Mouse (Mus musculus): ENCODE measurements around the gene Rgmb. TPM values are rescaled to one million over a fixed set of nuclear protein-coding genes. Genes with fewer than 3 reads are reported as not detected.

The Rgmb gene
- polyA plus RNA-seq, 2 experiments: 0.54 to 0.74 TPM

GRCm38 (mm10) chr17:15853121-15853520 is 22.3 kb upstream of the Rgmb start:
- Histone ChIP-seq H3K4me2 (ENCODE audit: low read depth) (no peak overlapping the region), H3K9me3 (ENCODE audit: control insufficient read depth, low read length) (no peaks in the 10 kb centered on the region), H3K27me3 (ENCODE audit: control insufficient read depth, insufficient read depth, low read length) (no peaks in the 10 kb centered on the region), H3K9ac (replicated peaks) (no peak overlapping the region), H3K36me3 (replicated peaks; ENCODE audit: control insufficient read depth, insufficient read depth, low read depth) (no peaks in the 10 kb centered on the region), H3K4me1 (replicated peaks; ENCODE audit: control insufficient read depth in 2 of 2, insufficient read depth in 2 of 2, low read length in 1 of 2) (no peaks in the 10 kb centered on the region), H3K4me3 (ENCODE audit: insufficient read depth in 1 of 2, low read depth in 2 of 2, low read length in 2 of 2) (no peak overlapping the region), H3K27ac (no peak overlapping the region)
- 42% methylated on average over 2 of the region's 2 CpGs for WGBS (ENCODE audit: insufficient replicate concordance)
- ATAC-seq (ENCODE audit: insufficient read depth) (no peak), DNase-seq (ENCODE audit: low read depth in 3 of 3, low spot score in 3 of 3) (no peak)
- TF ChIP-seq EP300 (IDR thresholded peaks at IDR 0.05; ENCODE audit: low read depth) (no peak), CTCF (IDR thresholded peaks at IDR 0.05; ENCODE audit: low read depth) (no peak)

GRCm38 (mm10) chr17:15850544-15850943 is 19.7 kb upstream of the Rgmb start:
- no peak overlapping the region for H3K27ac ChIP-seq
- H3K27me3 ChIP-seq (ENCODE audit: control insufficient read depth, insufficient read depth, low read length): no peaks in the 10 kb centered on the region
- WGBS (ENCODE audit: insufficient replicate concordance): 66% methylated on average over 3 of the region's 3 CpGs
- no peak for ATAC-seq (ENCODE audit: insufficient read depth)
- H3K9me3 ChIP-seq (ENCODE audit: control insufficient read depth, low read length): no peaks in the 10 kb centered on the region
- H3K9ac ChIP-seq (replicated peaks): no peak overlapping the region
- H3K4me1 ChIP-seq (replicated peaks; ENCODE audit: control insufficient read depth in 2 of 2, insufficient read depth in 2 of 2, low read length in 1 of 2): no peaks in the 10 kb centered on the region
- TF ChIP-seq CTCF (IDR thresholded peaks at IDR 0.05; ENCODE audit: low read depth) (no peak), EP300 (IDR thresholded peaks at IDR 0.05; ENCODE audit: low read depth) (no peak)
- H3K36me3 ChIP-seq (replicated peaks; ENCODE audit: control insufficient read depth, insufficient read depth, low read depth): no peaks in the 10 kb centered on the region
- H3K4me3 ChIP-seq (ENCODE audit: insufficient read depth in 1 of 2, low read depth in 2 of 2, low read length in 2 of 2): no peak overlapping the region
- DNase-seq (ENCODE audit: low read depth in 3 of 3, low spot score in 3 of 3): no peak
- no peak overlapping the region for H3K4me2 ChIP-seq (ENCODE audit: low read depth)

GRCm38 (mm10) chr17:15841425-15841824 is 10.6 kb upstream of the Rgmb start:
- TF ChIP-seq CTCF (IDR thresholded peaks at IDR 0.05; ENCODE audit: low read depth) (no peak), EP300 (IDR thresholded peaks at IDR 0.05; ENCODE audit: low read depth) (no peak)
- ATAC-seq (ENCODE audit: insufficient read depth) (no peak), DNase-seq (ENCODE audit: low read depth in 3 of 3, low spot score in 3 of 3) (no peak)
- H3K4me1 ChIP-seq (replicated peaks; ENCODE audit: control insufficient read depth in 2 of 2, insufficient read depth in 2 of 2, low read length in 1 of 2): no peaks in the 10 kb centered on the region
- H3K9ac ChIP-seq (replicated peaks): no peak overlapping the region
- 60% methylated on average over 2 of the region's 2 CpGs for WGBS (ENCODE audit: insufficient replicate concordance)
- H3K9me3 ChIP-seq (ENCODE audit: control insufficient read depth, low read length): no peaks in the 10 kb centered on the region
- no peak overlapping the region for H3K4me2 ChIP-seq (ENCODE audit: low read depth)
- H3K4me3 ChIP-seq (ENCODE audit: insufficient read depth in 1 of 2, low read depth in 2 of 2, low read length in 2 of 2): no peak overlapping the region
- H3K27me3 ChIP-seq (ENCODE audit: control insufficient read depth, insufficient read depth, low read length): no peaks in the 10 kb centered on the region
- H3K36me3 ChIP-seq (replicated peaks; ENCODE audit: control insufficient read depth, insufficient read depth, low read depth): no peaks in the 10 kb centered on the region
- no peak overlapping the region for H3K27ac ChIP-seq

- Histone ChIP-seq H3K9me3 (ENCODE audit: control insufficient read depth, low read length) (no peaks in the 10 kb centered on the region), H3K9ac (replicated peaks) (no peak overlapping the region), H3K4me2 (ENCODE audit: low read depth) (no peak overlapping the region), H3K27ac (no peak overlapping the region), H3K4me1 (replicated peaks; ENCODE audit: control insufficient read depth in 2 of 2, insufficient read depth in 2 of 2, low read length in 1 of 2) (no peaks in the 10 kb centered on the region), H3K4me3 (ENCODE audit: insufficient read depth in 1 of 2, low read depth in 2 of 2, low read length in 2 of 2) (no peak overlapping the region), H3K36me3 (replicated peaks; ENCODE audit: control insufficient read depth, insufficient read depth, low read depth) (no peaks in the 10 kb centered on the region), H3K27me3 (ENCODE audit: control insufficient read depth, insufficient read depth, low read length) (peaks cover 44% of the 10 kb centered on the region)
- no peak for ATAC-seq (ENCODE audit: insufficient read depth)
- DNase-seq (ENCODE audit: low read depth in 3 of 3, low spot score in 3 of 3): no peak
- TF ChIP-seq CTCF (IDR thresholded peaks at IDR 0.05; ENCODE audit: low read depth): no peak
- TF ChIP-seq EP300 (IDR thresholded peaks at IDR 0.05; ENCODE audit: low read depth): no peak
- WGBS (ENCODE audit: insufficient replicate concordance): 23% methylated on average over 5 of the region's 5 CpGs
These were observed 1.6 kb upstream of the Rgmb start for GRCm38 (mm10) chr17:15832398-15832797.

- no peaks in the 10 kb centered on the region for H3K4me1 ChIP-seq (replicated peaks; ENCODE audit: control insufficient read depth in 2 of 2, insufficient read depth in 2 of 2, low read length in 1 of 2)
- WGBS (ENCODE audit: insufficient replicate concordance): 12% methylated on average over 8 of the region's 8 CpGs
- H3K27me3 ChIP-seq (ENCODE audit: control insufficient read depth, insufficient read depth, low read length): peaks cover 50% of the 10 kb centered on the region
- no peaks in the 10 kb centered on the region for H3K9me3 ChIP-seq (ENCODE audit: control insufficient read depth, low read length)
- no peak overlapping the region for H3K27ac ChIP-seq
- peak; percentile 47; the same call in 1 of the 2 replicates for TF ChIP-seq CTCF (IDR thresholded peaks at IDR 0.05; ENCODE audit: low read depth)
- TF ChIP-seq EP300 (IDR thresholded peaks at IDR 0.05; ENCODE audit: low read depth): no peak
- no peak overlapping the region for H3K4me3 ChIP-seq (ENCODE audit: insufficient read depth in 1 of 2, low read depth in 2 of 2, low read length in 2 of 2)
- H3K9ac ChIP-seq (replicated peaks): no peak overlapping the region
- H3K4me2 ChIP-seq (ENCODE audit: low read depth): no peak overlapping the region
- DNase-seq (ENCODE audit: low read depth in 3 of 3, low spot score in 3 of 3): peak in 2 of 3 experiments; percentile 3 to 27
- ATAC-seq (ENCODE audit: insufficient read depth): no peak
- H3K36me3 ChIP-seq (replicated peaks; ENCODE audit: control insufficient read depth, insufficient read depth, low read depth): no peaks in the 10 kb centered on the region
These were observed 971 bp upstream of the Rgmb start for GRCm38 (mm10) chr17:15831810-15832209.

All from liver, embryonic 14.5 days (tissue).